Mouse (Mus musculus) ovary, postnatal 36 days (tissue): ENCODE data around the gene Gm11639.

Source experiments
- DNase-seq: peaks from one replicate; pipeline ENCODE4 v3.0.0; 2022; ENCODE audit warnings: low spot score, mixed read lengths

Gene Gm11639

GRCm38 (mm10) chr11:105153068-105153833 lies 467.7 kb downstream of the Gm11639 start:
- DNase-seq, result peak; percentile 58

- DNase-seq, result no peak
Observed at GRCm38 (mm10) chr11:105155915-105156314, 470.4 kb downstream of the Gm11639 start.

DNA sequence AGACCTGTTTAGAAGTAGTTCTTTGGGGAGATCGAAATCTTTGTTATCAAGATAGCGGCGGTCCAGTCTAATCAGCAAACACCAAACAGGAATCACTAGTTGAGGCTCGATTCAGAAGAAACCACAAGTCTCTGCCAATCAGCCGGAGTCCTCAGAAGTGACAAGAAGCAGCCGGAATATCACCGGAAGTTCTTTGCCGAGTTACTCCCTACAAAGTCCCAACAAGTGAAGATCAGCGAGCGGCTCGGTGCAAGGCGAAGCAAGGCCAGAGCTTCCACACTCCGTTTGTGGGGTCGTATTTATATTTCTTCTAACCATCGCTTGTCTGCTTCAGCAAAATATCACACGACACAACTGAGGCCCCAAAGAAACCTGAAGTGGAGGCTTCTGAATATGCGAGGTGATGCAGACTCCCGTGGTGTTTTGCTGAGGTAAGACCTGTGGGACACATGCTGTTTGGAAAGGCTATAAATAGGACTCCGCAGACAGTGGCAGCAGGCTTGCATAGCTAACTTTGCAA lies 471.3 kb downstream of the Gm11639 start:
- DNase-seq, result no peak

GRCm38 (mm10) chr11:105158047-105158446 lies 472.5 kb downstream of the Gm11639 start:
- no peak for DNase-seq

GRCm38 (mm10) chr11:105159673-105160360 lies 474.3 kb downstream of the Gm11639 start:
- DNase-seq, result no peak

GRCm38 (mm10) chr11:105161411-105161810 lies 475.9 kb downstream of the Gm11639 start:
- no peak for DNase-seq

DNA sequence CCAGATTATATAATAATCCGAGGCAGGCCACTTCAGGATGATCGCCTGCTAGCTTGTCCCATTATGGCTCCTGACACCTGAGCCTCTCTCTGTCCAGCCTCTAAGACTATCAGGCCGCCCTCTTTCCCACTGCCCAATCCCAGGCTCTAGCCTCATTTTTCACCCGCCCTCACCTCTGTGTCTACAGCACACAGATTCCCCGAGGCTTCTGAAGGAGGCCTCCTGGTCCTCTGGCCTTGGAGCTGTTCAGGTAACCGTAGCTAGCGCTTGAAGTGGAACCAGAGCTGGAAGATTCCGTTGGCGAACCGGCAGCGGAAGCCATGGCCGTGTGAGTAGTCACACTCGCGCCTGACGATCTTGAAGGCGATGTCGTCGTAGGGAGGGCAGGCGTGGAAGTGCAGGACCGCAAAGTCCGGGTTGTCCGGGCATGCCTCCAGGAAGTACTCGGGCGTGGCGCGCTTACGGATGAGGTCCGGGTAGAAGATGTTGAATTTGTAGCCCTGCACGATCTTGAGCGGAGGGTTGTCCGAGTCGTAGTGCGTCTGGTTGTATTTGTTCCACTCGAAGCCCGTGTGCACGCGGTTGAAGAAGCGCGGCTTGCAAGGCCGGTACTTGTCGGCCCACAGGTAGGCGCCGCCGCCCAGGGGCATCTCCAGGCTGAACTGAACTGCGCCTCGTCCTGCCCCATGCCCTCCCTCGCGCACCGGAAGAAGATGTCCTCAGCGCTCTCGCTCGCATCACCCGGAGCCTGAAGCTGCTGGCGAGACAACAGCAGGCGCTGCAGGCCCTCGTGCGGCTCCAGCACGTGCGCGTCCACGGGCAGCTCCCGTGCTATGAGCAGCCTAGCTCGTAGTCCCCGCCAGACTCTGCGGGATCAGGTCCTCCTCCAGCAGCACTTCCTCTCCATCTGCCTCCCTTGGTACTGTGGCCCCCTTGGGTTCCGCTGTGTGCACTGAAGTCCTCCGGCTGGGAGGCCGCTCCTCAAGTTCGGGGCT lies 479.3 kb downstream of the Gm11639 start:
- DNase-seq, result no peak

- no peak for DNase-seq
Observed at GRCm38 (mm10) chr11:105166780-105167179, 481.3 kb downstream of the Gm11639 start.
